Mouse (Mus musculus) T-helper 1 cell (primary cell): ENCODE results near the gene Fam160b1.

ENCODE experiments used
- in situ Hi-C: fragments of 300-600 bp; cut with MboI, MseI; formaldehyde crosslinking; loops from one replicate; pipeline ENCODE4 v1.15.1; 2025; ENCODE audit warnings: high pct_unique_total_duplicates

Gene Fam160b1

GRCm38 (mm10) chr19:57343860-57344259, 16.6 kb upstream of the Fam160b1 start:
- in situ Hi-C loops, result no loop called here

- in situ Hi-C loops, result no loop called here
These were observed 15.8 kb upstream of the Fam160b1 start for GRCm38 (mm10) chr19:57344678-57345077.

DNA sequence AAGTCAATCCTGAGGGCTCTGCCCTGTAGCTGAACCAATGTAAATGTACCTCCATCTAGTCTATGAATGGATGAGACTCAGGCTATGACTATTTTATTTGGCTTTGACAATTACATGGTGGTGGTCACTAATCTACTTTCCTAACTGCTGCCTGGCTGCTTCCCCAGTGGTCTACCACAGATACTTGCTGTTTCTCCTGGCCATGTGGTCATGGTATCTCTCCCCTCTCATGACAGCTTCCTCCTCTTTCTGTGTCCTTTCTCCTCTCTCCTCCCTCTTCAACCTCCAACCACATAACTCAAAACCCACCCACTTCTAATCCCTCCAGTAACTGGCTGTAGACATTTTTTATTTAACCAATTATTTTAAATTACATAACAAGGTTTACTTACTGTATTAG, 11.4 kb upstream of the Fam160b1 start:
- in situ Hi-C loops, result no loop called here

DNA sequence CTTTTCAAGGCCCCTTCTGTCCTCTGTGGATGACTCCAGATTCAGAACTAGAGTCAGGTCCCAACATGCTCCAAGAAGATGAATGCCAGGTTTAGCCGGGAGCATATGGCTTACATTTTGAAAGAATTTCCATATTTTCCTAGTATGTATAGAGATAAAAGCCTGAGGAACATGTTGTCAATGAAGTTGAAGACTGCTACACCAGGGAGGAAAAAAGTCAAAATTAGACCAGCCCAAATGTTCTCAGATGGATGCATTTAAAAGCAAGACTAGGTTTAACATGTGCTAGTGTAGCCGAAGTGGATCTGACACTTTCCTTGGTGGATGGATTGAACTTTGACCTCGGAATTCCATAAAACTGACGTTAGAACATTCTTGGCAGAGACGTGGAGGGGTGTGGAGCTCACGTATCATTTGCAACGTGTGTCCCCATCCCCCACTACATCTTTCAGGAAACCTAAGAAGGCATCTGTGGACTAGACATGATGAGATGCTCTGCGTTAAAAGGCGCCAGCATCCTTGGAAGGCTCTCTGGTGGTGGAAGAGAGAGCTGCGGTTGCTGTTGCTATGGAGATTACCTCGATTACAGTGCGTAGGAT, 8.0 kb upstream of the Fam160b1 start:
- in situ Hi-C loops, result loop anchor here (10.0 kb wide), 1 partner anchor 198 kb away; no protein-coding TSS in a partner anchor

- in situ Hi-C loops, result loop anchor here (10.0 kb wide), 1 partner anchor 198 kb away; no protein-coding TSS in a partner anchor
These were observed 7.3 kb upstream of the Fam160b1 start for GRCm38 (mm10) chr19:57353228-57353627.

- in situ Hi-C loops, result loop anchor here (10.0 kb wide), 1 partner anchor 199 kb away; no protein-coding TSS in a partner anchor
These were observed 6.4 kb upstream of the Fam160b1 start for GRCm38 (mm10) chr19:57354050-57354449.

GRCm38 (mm10) chr19:57354715-57355114, 5.8 kb upstream of the Fam160b1 start:
- in situ Hi-C loops, result loop anchor here (5.0 to 10.0 kb wide), 2 partner anchors 200 to 272 kb away; no protein-coding TSS in a partner anchor

GRCm38 (mm10) chr19:57355451-57356251, 4.8 kb upstream of the Fam160b1 start:
- in situ Hi-C loops, result loop anchor here (5.0 to 10.0 kb wide), 2 partner anchors 201 to 273 kb away; no protein-coding TSS in a partner anchor

GRCm38 (mm10) chr19:57356273-57356672, 4.2 kb upstream of the Fam160b1 start:
- in situ Hi-C loops, result loop anchor here (5.0 to 10.0 kb wide), 2 partner anchors 201 to 274 kb away; no protein-coding TSS in a partner anchor

GRCm38 (mm10) chr19:57357244-57357643, 3.2 kb upstream of the Fam160b1 start:
- in situ Hi-C loops, result loop anchor here (5.0 to 10.0 kb wide), 2 partner anchors 202 to 275 kb away; no protein-coding TSS in a partner anchor

DNA sequence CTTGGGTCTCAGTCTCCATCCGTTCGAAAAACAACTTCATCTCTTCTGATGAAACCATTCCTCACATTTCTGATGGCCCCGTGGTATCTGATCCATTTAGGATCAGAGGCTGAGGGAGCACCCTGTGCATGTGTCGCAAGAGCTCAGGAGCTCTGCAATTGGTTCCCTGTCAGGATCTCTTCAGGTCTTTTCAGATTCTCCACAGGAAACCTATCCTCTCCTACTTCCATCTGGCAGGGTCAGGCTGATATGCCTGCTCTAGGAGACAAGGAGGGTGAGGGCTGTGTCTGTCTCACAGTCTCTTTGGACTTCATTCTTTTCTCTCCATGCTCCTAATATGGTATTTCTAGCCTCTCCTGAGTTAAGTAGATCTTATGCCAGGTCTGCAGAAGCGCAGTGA, 2.7 kb upstream of the Fam160b1 start:
- in situ Hi-C loops, result loop anchor here (5.0 to 10.0 kb wide), 2 partner anchors 203 to 276 kb away; no protein-coding TSS in a partner anchor

DNA sequence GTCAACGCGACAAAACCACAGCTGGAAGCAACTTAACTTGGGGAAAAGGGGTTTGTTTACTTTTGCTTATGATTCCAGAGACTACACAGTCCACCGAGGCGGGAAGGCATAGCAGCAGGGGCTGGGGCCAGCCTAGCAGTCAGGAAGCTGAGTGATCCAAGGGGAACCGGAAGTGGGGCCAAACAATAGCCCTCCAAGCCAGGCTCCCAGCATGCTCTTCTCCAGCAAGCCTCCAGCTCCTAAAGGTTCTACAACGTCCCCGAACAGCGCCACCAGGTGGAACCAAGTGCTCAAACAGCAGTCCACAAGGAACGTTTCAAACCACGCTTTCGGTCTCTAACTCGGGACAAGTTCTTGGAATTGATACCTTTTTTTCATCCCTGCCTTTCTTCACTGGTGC, 2.2 kb upstream of the Fam160b1 start:
- in situ Hi-C loops, result loop anchor here (5.0 to 10.0 kb wide), 2 partner anchors 204 to 276 kb away; no protein-coding TSS in a partner anchor

- in situ Hi-C loops, result loop anchor here (5.0 to 10.0 kb wide), 2 partner anchors 204 to 277 kb away; no protein-coding TSS in a partner anchor
These were observed 1.5 kb upstream of the Fam160b1 start for GRCm38 (mm10) chr19:57358836-57359598.

- in situ Hi-C loops, result loop anchor here (5.0 to 10.0 kb wide), 2 partner anchors 205 to 278 kb away; no protein-coding TSS in a partner anchor
These were observed 666 bp upstream of the Fam160b1 start for GRCm38 (mm10) chr19:57359701-57360326.

GRCm38 (mm10) chr19:57361131-57361938, 855 bp downstream of the Fam160b1 start:
- in situ Hi-C loops, result no loop called here

GRCm38 (mm10) chr19:57361939-57362307, 1.4 kb downstream of the Fam160b1 start:
- in situ Hi-C loops, result no loop called here

- in situ Hi-C loops, result no loop called here
These were observed 2.1 kb downstream of the Fam160b1 start for GRCm38 (mm10) chr19:57362586-57362985.

DNA sequence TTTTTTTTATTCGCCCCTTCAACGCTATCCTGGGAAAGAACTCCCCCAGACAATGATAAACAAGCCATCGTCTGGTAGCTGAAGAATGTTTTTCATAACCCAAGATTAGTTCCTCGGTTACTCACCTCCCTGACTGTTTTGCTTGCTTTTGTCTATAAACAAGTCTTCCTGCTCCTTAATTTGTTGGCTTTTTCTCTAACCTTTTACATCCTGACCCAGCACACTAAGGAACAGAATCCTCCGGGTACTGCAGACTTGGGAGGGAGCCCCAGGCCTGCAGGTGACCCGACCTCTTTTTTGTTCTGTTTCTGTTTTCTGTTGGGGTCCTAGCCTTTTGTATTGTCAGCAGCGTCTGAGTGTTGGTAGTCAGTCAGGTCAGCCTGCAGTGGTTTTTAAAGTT, 2.6 kb downstream of the Fam160b1 start:
- in situ Hi-C loops, result no loop called here

- in situ Hi-C loops, result no loop called here
These were observed 3.1 kb downstream of the Fam160b1 start for GRCm38 (mm10) chr19:57363538-57363937.
